Mouse (Mus musculus) lung, embryonic 14.5 days (tissue): ENCODE measurements around the gene Cd81. TPM values are rescaled to one million over a fixed set of nuclear protein-coding genes. Genes with fewer than 3 reads are reported as not detected.

Source experiments
- ATAC-seq: fragments of 200-750 bp; cut with Nextera tagmentation; 2 replicates; pipeline ENCODE4 v1.8.0; 2017; ENCODE audit warnings: mild to moderate bottlenecking, moderate TSS enrichment, moderate library complexity; ENCODE audit not compliant: insufficient read depth
- DNase-seq: peaks from one replicate; pipeline ENCODE4 v3.0.0-alpha.2; 2015
- H3K27ac ChIP-seq: fragments of 300-500 bp; sonication (generic); 2 replicates; pipeline ENCODE4 v1.5.1; 2014; ENCODE audit warnings: low read depth, mild to moderate bottlenecking, moderate library complexity
- H3K27me3 ChIP-seq: fragments of 300-500 bp; sonication (generic); 2 replicates; pipeline ENCODE4 v1.6.1; 2014; ENCODE audit warnings: low read length, control low read depth; ENCODE audit not compliant: insufficient read depth
- H3K36me3 ChIP-seq: fragments of 300-500 bp; sonication (generic); 2 replicates; pipeline ENCODE4 v1.6.1; 2014; ENCODE audit warnings: control low read depth; ENCODE audit not compliant: insufficient read depth
- H3K4me1 ChIP-seq: fragments of 300-500 bp; sonication (generic); 2 replicates; pipeline ENCODE4 v1.6.1; 2014; ENCODE audit warnings: antibody characterized with exemption, control low read depth; ENCODE audit not compliant: insufficient read depth
- H3K4me2 ChIP-seq: fragments of 300-500 bp; sonication (generic); 2 replicates; pipeline ENCODE4 v1.6.1; 2014; ENCODE audit warnings: mild to moderate bottlenecking
- H3K4me3 ChIP-seq: fragments of 300-500 bp; sonication (generic); 2 replicates; pipeline ENCODE4 v1.5.1; 2014; ENCODE audit warnings: low read depth, low read length
- H3K9ac ChIP-seq: fragments of 300-500 bp; sonication (generic); 2 replicates; pipeline ENCODE4 v1.6.1; 2014
- H3K9me3 ChIP-seq: fragments of 300-500 bp; sonication (generic); 2 replicates; pipeline ENCODE4 v1.6.1; 2016; ENCODE audit warnings: low read depth, low read length, control low read depth
- CTCF ChIP-seq: IDR thresholded peaks from 2 replicates; pipeline ENCODE4 v1.5.1; 2016; ENCODE audit warnings: antibody characterized with exemption, low read depth
- WGBS: fragments of 180-500 bp; shearing (Covaris S2); extraction: QIAGEN DNeasy Blood & Tissue Kit; methylation state at CpG from one replicate; pipeline ENCODE4 v1.1.7; 2014; 5-methylcytosine and 5-hydroxymethylcytosine counted together
- polyA plus RNA-seq: library from polyadenylated mRNA; unstranded; fragments of >200 nt; fragmentation: Nextera tagmentation; extraction: Ambion mirVana; gene quantifications from 2 replicates; pipeline ENCODE4 v1.2.1, GENCODE M21; 2014

Cd81 gene
- polyA plus RNA-seq, 1 experiment from 2014 or later: 667 TPM

- peaks cover 4% of the 10 kb centered on the region; the same call in 1 of the 2 replicates for H3K36me3 ChIP-seq
- ATAC-seq (no peak), DNase-seq (no peak)
- peaks cover 8% of the 10 kb centered on the region for H3K4me1 ChIP-seq
- WGBS: 82% methylated on average over 3 of the region's 3 CpGs
- no peaks in the 10 kb centered on the region for H3K27me3 ChIP-seq
- H3K9me3 ChIP-seq: no peaks in the 10 kb centered on the region
- H3K9ac ChIP-seq: no peak overlapping the region
- no peak for TF ChIP-seq CTCF
- no peak overlapping the region for H3K4me2 ChIP-seq
- H3K27ac ChIP-seq: no peak overlapping the region
- H3K4me3 ChIP-seq: no peak overlapping the region
These were observed 2.4 kb upstream of the Cd81 start for GRCm38 (mm10) chr7:143049841-143050816.

GRCm38 (mm10) chr7:143051316-143051715 is 1.2 kb upstream of the Cd81 start:
- TF ChIP-seq CTCF: no peak
- 53% methylated on average over 2 of the region's 2 CpGs for WGBS

GRCm38 (mm10) chr7:143053008-143053899 is 715 bp downstream of the Cd81 start:
- H3K9me3 ChIP-seq: no peaks in the 10 kb centered on the region
- no peaks in the 10 kb centered on the region for H3K27me3 ChIP-seq
- peak overlapping the region; percentile 96 for H3K27ac ChIP-seq
- TF ChIP-seq CTCF: peak; percentile 30; the same call in 1 of the 2 replicates
- DNase-seq: peak; percentile 85
- H3K9ac ChIP-seq: peak overlapping the region; percentile 97
- H3K4me1 ChIP-seq: peaks cover 33% of the 10 kb centered on the region
- under 1% methylated on average over 46 of the region's 46 CpGs for WGBS
- ATAC-seq: peak; percentile 79
- peaks cover 24% of the 10 kb centered on the region for H3K36me3 ChIP-seq
- H3K4me2 ChIP-seq: peak overlapping the region; percentile 93
- peak overlapping the region; percentile 95 for H3K4me3 ChIP-seq

More at GRCm38 (mm10) chr7:143051316-143051715, 1.2 kb upstream of the Cd81 start:
- H3K27ac ChIP-seq: no peak overlapping the region
- no peak overlapping the region for H3K4me3 ChIP-seq
- no peak overlapping the region for H3K9ac ChIP-seq
- no peak for DNase-seq
- H3K4me2 ChIP-seq: no peak overlapping the region
- peaks cover 19% of the 10 kb centered on the region for H3K4me1 ChIP-seq
- H3K9me3 ChIP-seq: no peaks in the 10 kb centered on the region
- ATAC-seq: no peak
- H3K36me3 ChIP-seq: peaks cover 15% of the 10 kb centered on the region
- no peaks in the 10 kb centered on the region for H3K27me3 ChIP-seq

- Histone ChIP-seq H3K4me1 (peaks cover 37% of the 10 kb centered on the region), H3K4me2 (peak overlapping the region; percentile 93), H3K27ac (peak overlapping the region; percentile 96; the same call in 1 of the 2 replicates), H3K4me3 (peak overlapping the region; percentile 95), H3K9me3 (no peaks in the 10 kb centered on the region), H3K27me3 (no peaks in the 10 kb centered on the region), H3K36me3 (peaks cover 24% of the 10 kb centered on the region), H3K9ac (peak overlapping the region; percentile 97)
- WGBS: 18% methylated on average over 11 of the region's 11 CpGs
- TF ChIP-seq CTCF: no peak
- peak; percentile 59 for DNase-seq
- peak; percentile 8; the same call in 1 of the 2 replicates for ATAC-seq
These were observed 1.5 kb downstream of the Cd81 start for GRCm38 (mm10) chr7:143053961-143054611.

GRCm38 (mm10) chr7:143054612-143054965 is 2.0 kb downstream of the Cd81 start:
- ATAC-seq (no peak), DNase-seq (no peak)
- Histone ChIP-seq H3K4me3 (peak overlapping the region; percentile 95), H3K36me3 (peaks cover 24% of the 10 kb centered on the region), H3K27ac (peak overlapping the region; percentile 0; the same call in 1 of the 2 replicates), H3K9me3 (no peaks in the 10 kb centered on the region), H3K27me3 (no peaks in the 10 kb centered on the region), H3K4me2 (peak overlapping the region; percentile 93), H3K4me1 (peaks cover 37% of the 10 kb centered on the region), H3K9ac (peak overlapping the region; percentile 97)
- WGBS: 33% methylated on average over 3 of the region's 3 CpGs
- TF ChIP-seq CTCF: no peak

- Histone ChIP-seq H3K9ac (peak overlapping the region; percentile 97; the same call in 1 of the 2 replicates), H3K36me3 (peaks cover 24% of the 10 kb centered on the region), H3K4me3 (peak overlapping the region; percentile 95), H3K27me3 (no peaks in the 10 kb centered on the region), H3K4me1 (peaks cover 37% of the 10 kb centered on the region), H3K9me3 (no peaks in the 10 kb centered on the region), H3K27ac (0 out of 2 replicates have a peak overlapping the region, but pooled peaks have one; percentile 5), H3K4me2 (peak overlapping the region; percentile 93)
- ATAC-seq (no peak), DNase-seq (no peak)
- no peak for TF ChIP-seq CTCF
- WGBS: 61% methylated on average over 3 of the region's 3 CpGs
These were observed 2.5 kb downstream of the Cd81 start for GRCm38 (mm10) chr7:143055001-143055400.
